ENCODE assay signal across 12 mouse cellular contexts in genomic region chr14:67582201-67582782, GRCm38 (mm10).
DNase-seq lines count a peak whose midpoint lies in the region; ATAC-seq and TF ChIP-seq lines count a peak whose summit lies in the region.
"Had no signal": no experiment of that assay in that cellular context is flagged by ENCODE, and none has a peak within 500 bp of the region (broad histone marks: within the 10 kb centered on the region; RNA-seq: fewer than 3 reads in every experiment).

No protein-coding gene starts in this region.

- no peak for TF ChIP-seq CTCF in kidney, adult 2 months (conservative IDR thresholded peaks at IDR 0.05; ENCODE audit: insufficient read depth, insufficient read length, low read depth, low read length)
- TF ChIP-seq CTCF in layer of hippocampus, adult 2 months (conservative IDR thresholded peaks at IDR 0.05), result no peak

- no peak overlapping the region for H3K4me3 ChIP-seq in kidney, adult 2 months (ENCODE audit: insufficient read depth, low read depth, low read length)
- no peak overlapping the region for H3K4me3 ChIP-seq in layer of hippocampus, adult 2 months
- H3K4me3 ChIP-seq in midbrain, embryonic 16.5 days (ENCODE audit: low read depth, low read length), result no peak overlapping the region
- H3K4me3 ChIP-seq: liver, embryonic 12.5 days had no signal

- H3K36me3 ChIP-seq in kidney, adult 2 months (ENCODE audit: control insufficient read depth, insufficient read depth, low read length), result no peaks in the 10 kb centered on the region
- H3K36me3 ChIP-seq in midbrain, embryonic 16.5 days (ENCODE audit: control insufficient read depth, insufficient read depth, low read length), result no peaks in the 10 kb centered on the region
- H3K36me3 ChIP-seq: liver, embryonic 12.5 days had no signal

- no peaks in the 10 kb centered on the region for H3K27me3 ChIP-seq in kidney, adult 2 months (replicated peaks; ENCODE audit: control insufficient read depth, insufficient read depth, low read length)
- H3K27me3 ChIP-seq in midbrain, embryonic 16.5 days (ENCODE audit: control insufficient read depth, insufficient read depth, low read depth, low read length), result no peaks in the 10 kb centered on the region
- H3K27me3 ChIP-seq: liver, embryonic 12.5 days had no signal

- no peaks in the 10 kb centered on the region for H3K9me3 ChIP-seq in midbrain, embryonic 16.5 days (replicated peaks; ENCODE audit: control insufficient read depth, low read length, poor library complexity, severe bottlenecking)
- H3K9me3 ChIP-seq: liver, embryonic 12.5 days had no signal

- DNase-seq in cerebellum, postnatal 14 days, result peak; percentile 43 to 56
- no peak for DNase-seq in cerebellum, adult 8-10 months
- DNase-seq in kidney, adult 2 months, result peak; percentile 5
- no peak for DNase-seq in kidney, postnatal 36 days
- DNase-seq in layer of hippocampus, adult 2 months (ENCODE audit: low spot score in 2 of 2), result peak; percentile 67 to 69
- DNase-seq in right cerebral cortex, postnatal 36 days (ENCODE audit: low spot score in 2 of 2), result no peak
- no peak for DNase-seq in right cerebral cortex, postnatal 25 days
- DNase-seq: lung, postnatal 14 days; retina, postnatal 1 day had no signal

- WGBS in kidney, adult 2 months, result 77% methylated on average over 8 of the region's 8 CpGs
- 60% methylated on average over 8 of the region's 8 CpGs for WGBS in midbrain, embryonic 16.5 days

- no peak for TF ChIP-seq POLR2A in kidney, adult 2 months (IDR thresholded peaks at IDR 0.05; ENCODE audit: low read depth, low read length)

- H3K4me2 ChIP-seq in midbrain, embryonic 16.5 days (ENCODE audit: low read length), result no peak overlapping the region
- H3K4me2 ChIP-seq: liver, embryonic 12.5 days had no signal

- no peak for ATAC-seq in midbrain, embryonic 16.5 days
- ATAC-seq: intestine, embryonic 16.5 days; liver, embryonic 12.5 days had no signal

- no peak overlapping the region for H3K9ac ChIP-seq in midbrain, embryonic 16.5 days (ENCODE audit: low read depth, low read length)
- H3K9ac ChIP-seq: liver, embryonic 12.5 days had no signal

- no peak overlapping the region for H3K27ac ChIP-seq in kidney, adult 2 months (ENCODE audit: insufficient read depth, low read depth, low read length)
- no peak overlapping the region for H3K27ac ChIP-seq in layer of hippocampus, adult 2 months
- H3K27ac ChIP-seq in midbrain, embryonic 16.5 days (ENCODE audit: low read length), result peak overlapping the region; percentile 24; the same call in 1 of the 2 replicates
- H3K27ac ChIP-seq: liver, embryonic 12.5 days had no signal

- H3K4me1 ChIP-seq in kidney, adult 2 months (ENCODE audit: control insufficient read depth, insufficient read depth, low read length), result no peaks in the 10 kb centered on the region
- H3K4me1 ChIP-seq in midbrain, embryonic 16.5 days (ENCODE audit: control insufficient read depth, insufficient read depth, low read length), result peaks cover 5% of the 10 kb centered on the region; the same call in 1 of the 2 replicates
- H3K4me1 ChIP-seq: liver, embryonic 12.5 days had no signal

Comparison
In these comparisons a context has a peak if more than half of its experiments do, and no peak if none do; other contexts are left out.
1. DNase-seq: peak in cerebellum, postnatal 14 days (2 of 2), kidney, adult 2 months (single experiment) and layer of hippocampus, adult 2 months (2 of 2); none in cerebellum, adult 8-10 months (single experiment), kidney, postnatal 36 days (0 of 2), right cerebral cortex, postnatal 36 days (0 of 2) and right cerebral cortex, postnatal 25 days (single experiment).